Mouse (Mus musculus) frontal cortex, postnatal 10 days (tissue): ENCODE results near the gene Nampt.

Experiments
- DNase-seq, 2 experiments: peaks; one replicate each; pipeline ENCODE4 v3.0.0; 2022; ENCODE audit warnings: low spot score in 2 of 2, mixed read lengths in 1 of 2

The Nampt gene

GRCm38 (mm10) chr12:32901005-32901404 is 81.7 kb downstream of the Nampt start:
- DNase-seq, result no peak
